Mouse (Mus musculus) heart, embryonic 15.5 days (tissue): Measurements from ENCODE around the gene Aqp9. TPM values are rescaled to one million over a fixed set of nuclear protein-coding genes. Genes with fewer than 3 reads are reported as not detected.

Experiments
- ATAC-seq: fragments of 200-750 bp; cut with Nextera tagmentation; replicated peaks from 2 replicates; pipeline ENCODE4 v1.8.0; 2017; ENCODE audit warnings: low read depth, moderate TSS enrichment; ENCODE audit not compliant: insufficient number of reproducible peaks, insufficient read depth, low FRiP score
- H3K27ac ChIP-seq: fragments of 300-500 bp; sonication (generic); 2 replicates; pipeline ENCODE4 v1.5.1; 2015; ENCODE audit warnings: mild to moderate bottlenecking, inconsistent platforms
- H3K27me3 ChIP-seq: fragments of 300-500 bp; sonication (generic); 2 replicates; pipeline ENCODE4 v1.6.1; 2015; ENCODE audit warnings: inconsistent platforms
- H3K36me3 ChIP-seq: fragments of 300-500 bp; sonication (generic); 2 replicates; pipeline ENCODE4 v1.6.1; 2015; ENCODE audit warnings: mild to moderate bottlenecking, inconsistent platforms
- H3K4me1 ChIP-seq: fragments of 300-500 bp; sonication (generic); replicated peaks from 2 replicates; pipeline ENCODE4 v1.6.1; 2015; ENCODE audit warnings: inconsistent platforms
- H3K4me2 ChIP-seq: fragments of 300-500 bp; sonication (generic); 2 replicates; pipeline ENCODE4 v1.6.1; 2015; ENCODE audit warnings: inconsistent platforms, mild to moderate bottlenecking, moderate library complexity
- H3K4me3 ChIP-seq: fragments of 300-500 bp; sonication (generic); 2 replicates; pipeline ENCODE4 v1.5.1; 2015; ENCODE audit warnings: mild to moderate bottlenecking, inconsistent platforms
- H3K9ac ChIP-seq: fragments of 300-500 bp; sonication (generic); 2 replicates; pipeline ENCODE4 v1.6.1; 2015; ENCODE audit warnings: mild to moderate bottlenecking, inconsistent platforms
- H3K9me3 ChIP-seq: fragments of 300-500 bp; sonication (generic); replicated peaks from 2 replicates; pipeline ENCODE4 v1.6.1; 2016; ENCODE audit warnings: inconsistent platforms
- WGBS: fragments of 180-500 bp; shearing (Covaris S2); methylation state at CpG from one replicate; pipeline ENCODE4 v1.1.7; 2015; ENCODE audit warnings: mixed read lengths; 5-methylcytosine and 5-hydroxymethylcytosine counted together
- polyA plus RNA-seq: library from polyadenylated mRNA; unstranded; fragments of >200 nt; fragmentation: Nextera tagmentation; extraction: Ambion mirVana; gene quantifications from 2 replicates; pipeline ENCODE4 v1.2.1, GENCODE M21; 2015

Aqp9 gene
- polyA plus RNA-seq, 1 experiment from 2014 or later, result 0.34 TPM

DNA sequence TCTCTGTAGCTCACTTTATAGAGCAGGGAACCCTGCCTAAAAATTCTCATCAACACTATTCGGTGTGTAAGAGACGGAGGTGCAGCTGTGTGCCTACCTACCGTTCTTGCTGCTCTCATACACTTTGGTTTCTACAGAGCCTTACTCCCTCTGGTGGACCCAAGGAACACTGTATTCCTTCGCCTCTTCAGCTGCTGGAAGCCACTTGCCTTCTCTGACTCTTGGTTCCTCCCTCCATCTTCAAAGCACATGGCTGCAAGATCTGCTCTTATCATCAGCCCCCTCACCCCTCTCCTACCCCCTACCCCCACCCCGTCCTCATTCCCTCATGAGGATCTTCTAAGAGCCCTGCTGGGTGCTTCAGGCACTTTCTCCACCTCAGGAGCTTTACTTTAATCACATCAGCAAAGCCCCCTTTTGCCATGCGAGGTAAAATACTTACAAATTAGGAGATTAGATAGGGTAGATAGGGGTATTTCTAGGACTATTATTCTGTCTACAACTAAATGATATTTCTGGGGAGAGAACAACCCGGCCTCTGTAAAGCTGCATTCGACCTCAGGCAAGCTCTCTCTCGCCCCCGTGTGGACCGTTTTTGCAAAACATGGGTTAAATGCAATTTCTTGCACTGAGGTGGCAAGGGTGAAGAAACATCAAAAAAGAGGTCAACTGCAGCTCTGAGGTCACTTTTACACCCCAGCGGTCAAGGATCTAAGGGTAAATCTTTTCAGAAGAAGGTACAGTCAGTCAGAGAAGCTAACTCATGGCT is 20.3 kb upstream of the Aqp9 start:
- 4% methylated on average over 12 of the region's 12 CpGs for WGBS
- H3K27ac ChIP-seq, result no peak overlapping the region
- no peaks in the 10 kb centered on the region for H3K36me3 ChIP-seq
- ATAC-seq, result 0 out of 2 replicates have a peak, but pooled peaks have one; percentile 50
- peak overlapping the region; percentile 24; the same call in 1 of the 2 replicates for H3K4me3 ChIP-seq
- H3K4me1 ChIP-seq, result peaks cover 4% of the 10 kb centered on the region; the same call in 1 of the 2 replicates
- peak overlapping the region; percentile 60 for H3K4me2 ChIP-seq
- H3K9me3 ChIP-seq, result no peaks in the 10 kb centered on the region
- no peaks in the 10 kb centered on the region for H3K27me3 ChIP-seq
- H3K9ac ChIP-seq, result no peak overlapping the region; the same call in 1 of the 2 replicates

DNA sequence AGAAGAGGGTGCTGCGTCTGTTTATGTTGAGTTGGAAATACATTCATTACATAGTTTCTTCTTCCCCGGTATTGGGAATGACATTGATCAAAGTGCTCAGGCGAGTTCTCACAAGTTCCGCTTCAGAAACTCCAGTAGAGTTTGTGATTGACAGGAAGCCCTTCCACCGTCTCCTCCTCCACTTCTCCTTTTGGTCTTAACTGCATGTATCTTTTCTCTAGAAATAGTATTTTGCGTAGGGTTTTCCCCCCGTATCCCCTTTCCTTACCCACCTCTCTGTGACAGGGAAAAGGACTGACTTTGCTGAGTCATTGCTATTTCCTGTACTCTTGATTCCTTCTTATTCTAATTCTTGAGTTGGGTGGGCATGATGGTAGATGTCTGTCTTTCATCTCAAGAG is 18.9 kb upstream of the Aqp9 start:
- Histone ChIP-seq H3K27me3 (no peaks in the 10 kb centered on the region), H3K9ac (no peak overlapping the region), H3K9me3 (no peaks in the 10 kb centered on the region), H3K36me3 (no peaks in the 10 kb centered on the region), H3K4me3 (no peak overlapping the region), H3K4me1 (peaks cover 4% of the 10 kb centered on the region; the same call in 1 of the 2 replicates), H3K27ac (no peak overlapping the region), H3K4me2 (no peak overlapping the region)
- WGBS, result 83% methylated on average over 7 of the region's 7 CpGs
- no peak for ATAC-seq

DNA sequence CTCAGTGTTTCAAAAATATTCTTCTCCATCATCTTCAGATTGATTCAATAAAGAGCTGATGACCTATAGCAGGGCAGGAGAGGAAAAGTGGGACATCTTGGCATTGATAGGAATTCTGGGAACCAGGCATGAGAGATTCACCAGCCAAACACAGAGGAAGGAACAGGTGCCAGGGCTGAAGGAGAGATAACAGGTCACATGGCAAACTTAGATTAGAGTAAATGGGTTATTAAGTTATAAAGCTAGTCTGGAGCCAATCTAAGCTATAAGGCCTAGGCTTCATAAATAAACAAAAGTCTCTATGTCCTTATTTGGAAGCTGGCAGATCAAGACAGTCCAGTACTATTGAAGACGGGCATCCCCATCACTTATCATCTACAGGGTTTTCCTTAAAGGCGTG is 17.3 kb upstream of the Aqp9 start:
- Histone ChIP-seq H3K4me2 (no peak overlapping the region), H3K9me3 (no peaks in the 10 kb centered on the region), H3K27ac (no peak overlapping the region), H3K27me3 (no peaks in the 10 kb centered on the region), H3K4me1 (peaks cover 4% of the 10 kb centered on the region; the same call in 1 of the 2 replicates), H3K36me3 (no peaks in the 10 kb centered on the region), H3K4me3 (no peak overlapping the region), H3K9ac (no peak overlapping the region)
- WGBS, result 83% methylated on average over 2 of the region's 2 CpGs
- no peak for ATAC-seq

DNA sequence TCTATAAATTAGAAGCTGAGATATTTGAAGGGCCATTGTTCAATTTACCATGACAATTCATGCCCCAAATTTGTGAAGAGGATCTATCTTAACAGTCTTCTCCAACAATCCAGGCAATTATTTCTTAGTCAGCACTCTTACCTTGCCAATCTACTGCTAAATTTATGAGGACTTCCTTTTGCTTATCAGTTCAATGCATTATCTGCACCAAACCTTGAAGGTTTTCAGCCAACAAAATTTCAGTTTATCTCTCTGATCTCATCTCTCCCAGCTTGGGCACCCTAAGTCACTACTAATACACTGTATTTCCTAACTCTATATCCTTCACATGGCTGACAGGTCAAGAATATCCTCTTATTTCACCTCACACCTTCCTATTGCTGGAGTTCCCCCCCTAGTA is 16.8 kb upstream of the Aqp9 start:
- Histone ChIP-seq H3K4me2 (no peak overlapping the region), H3K4me3 (no peak overlapping the region), H3K36me3 (no peaks in the 10 kb centered on the region), H3K4me1 (peaks cover 4% of the 10 kb centered on the region; the same call in 1 of the 2 replicates), H3K9me3 (no peaks in the 10 kb centered on the region), H3K9ac (no peak overlapping the region), H3K27me3 (no peaks in the 10 kb centered on the region), H3K27ac (no peak overlapping the region)
- ATAC-seq, result no peak

DNA sequence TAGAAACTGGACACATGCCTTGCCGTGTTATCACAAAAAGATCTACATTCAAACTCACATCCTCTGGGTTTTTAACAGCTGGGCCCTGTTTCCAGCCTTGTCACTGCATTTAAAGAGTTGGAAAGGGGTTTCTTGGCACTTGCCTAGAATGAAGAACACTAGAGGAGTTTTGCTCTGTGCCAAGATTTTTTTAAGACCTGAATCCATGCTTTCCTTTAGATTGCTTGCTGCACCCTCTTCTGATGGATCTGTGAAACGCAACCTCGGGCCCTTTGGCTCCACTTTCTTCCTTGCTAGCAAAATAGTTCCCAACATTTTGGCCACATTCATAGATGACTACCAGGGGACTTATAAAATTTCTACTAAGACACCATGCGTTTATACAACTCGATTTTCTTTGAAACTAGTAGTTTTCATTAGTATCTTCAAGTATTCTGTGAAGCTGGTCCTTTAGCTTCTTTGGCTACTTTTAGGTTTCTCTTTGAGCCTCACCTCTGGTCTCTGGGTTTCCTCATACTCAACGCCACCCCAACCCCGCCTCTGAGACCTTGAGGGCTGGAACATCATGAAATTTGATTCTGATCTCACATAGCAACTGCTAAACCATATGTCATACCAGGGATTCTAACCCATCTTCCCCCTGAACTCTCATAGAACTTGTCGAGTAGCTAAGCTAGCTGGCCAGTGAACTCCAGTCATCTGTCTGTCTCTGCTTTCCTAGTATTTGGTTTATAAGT is 11.7 kb upstream of the Aqp9 start:
- H3K27me3 ChIP-seq, result no peaks in the 10 kb centered on the region
- H3K9ac ChIP-seq, result no peak overlapping the region
- no peak overlapping the region for H3K27ac ChIP-seq
- WGBS, result 57% methylated on average over 8 of the region's 8 CpGs
- H3K36me3 ChIP-seq, result no peaks in the 10 kb centered on the region
- no peaks in the 10 kb centered on the region for H3K4me1 ChIP-seq
- no peak for ATAC-seq
- no peak overlapping the region for H3K4me3 ChIP-seq
- no peaks in the 10 kb centered on the region for H3K9me3 ChIP-seq
- H3K4me2 ChIP-seq, result no peak overlapping the region

DNA sequence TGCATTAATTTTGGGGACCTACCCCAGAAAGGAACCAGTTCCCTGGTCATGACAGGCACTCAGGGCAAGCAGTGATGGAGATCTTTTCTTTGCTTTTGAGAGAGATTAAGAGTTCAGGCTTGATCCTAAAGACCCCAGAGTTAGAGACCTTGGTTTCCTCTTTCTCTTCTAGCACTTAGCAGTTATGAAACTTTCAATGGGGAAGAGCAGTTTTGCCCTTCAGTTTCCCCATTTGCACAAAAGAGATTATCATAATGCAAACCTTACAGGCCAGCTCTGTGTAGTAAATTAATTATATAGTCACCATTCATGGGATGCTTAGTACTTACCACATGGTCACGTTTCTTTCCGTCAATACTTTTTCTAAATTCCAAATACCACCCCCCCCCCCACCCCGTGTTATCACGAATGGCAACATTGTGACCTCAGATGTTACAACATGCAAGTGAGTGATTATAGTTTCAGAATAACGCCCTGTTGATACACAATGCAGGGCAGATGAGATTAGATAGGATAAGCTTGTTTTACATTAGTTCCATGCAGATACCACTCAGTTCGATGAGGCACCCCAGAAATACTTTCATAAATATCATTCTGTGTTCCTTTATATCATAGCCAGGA is 10.9 kb upstream of the Aqp9 start:
- Histone ChIP-seq H3K4me2 (no peak overlapping the region), H3K4me3 (no peak overlapping the region), H3K36me3 (no peaks in the 10 kb centered on the region), H3K9me3 (no peaks in the 10 kb centered on the region), H3K4me1 (no peaks in the 10 kb centered on the region), H3K9ac (no peak overlapping the region), H3K27ac (no peak overlapping the region), H3K27me3 (no peaks in the 10 kb centered on the region)
- ATAC-seq, result no peak
- WGBS, result 67% methylated on average over 6 of the region's 6 CpGs

DNA sequence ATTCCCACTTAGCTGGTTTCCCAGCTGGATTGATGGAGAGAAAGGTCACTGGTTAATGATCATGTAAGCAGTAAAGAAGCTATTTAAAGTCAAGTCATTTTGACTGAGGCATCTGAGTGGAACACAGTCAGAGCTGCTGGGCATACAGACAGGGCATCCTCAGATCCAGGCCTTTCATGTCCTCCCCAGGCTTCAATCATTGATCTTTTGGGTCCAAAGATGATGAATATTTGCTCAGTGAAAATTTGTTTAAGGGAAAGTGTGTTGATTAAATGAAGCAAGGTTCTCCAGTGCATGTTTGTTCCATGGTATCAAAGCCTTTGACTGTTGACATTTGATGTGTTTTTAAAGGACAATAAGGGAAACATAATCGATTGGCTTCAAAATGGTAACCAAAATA is 7.2 kb upstream of the Aqp9 start:
- H3K9ac ChIP-seq, result no peak overlapping the region
- H3K4me1 ChIP-seq, result no peaks in the 10 kb centered on the region
- no peak overlapping the region for H3K4me2 ChIP-seq
- no peak overlapping the region for H3K27ac ChIP-seq
- H3K27me3 ChIP-seq, result no peaks in the 10 kb centered on the region
- no peaks in the 10 kb centered on the region for H3K36me3 ChIP-seq
- H3K4me3 ChIP-seq, result no peak overlapping the region
- no peak for ATAC-seq
- no peaks in the 10 kb centered on the region for H3K9me3 ChIP-seq
- WGBS, result 73% methylated on average over 1 of the region's 1 CpGs

DNA sequence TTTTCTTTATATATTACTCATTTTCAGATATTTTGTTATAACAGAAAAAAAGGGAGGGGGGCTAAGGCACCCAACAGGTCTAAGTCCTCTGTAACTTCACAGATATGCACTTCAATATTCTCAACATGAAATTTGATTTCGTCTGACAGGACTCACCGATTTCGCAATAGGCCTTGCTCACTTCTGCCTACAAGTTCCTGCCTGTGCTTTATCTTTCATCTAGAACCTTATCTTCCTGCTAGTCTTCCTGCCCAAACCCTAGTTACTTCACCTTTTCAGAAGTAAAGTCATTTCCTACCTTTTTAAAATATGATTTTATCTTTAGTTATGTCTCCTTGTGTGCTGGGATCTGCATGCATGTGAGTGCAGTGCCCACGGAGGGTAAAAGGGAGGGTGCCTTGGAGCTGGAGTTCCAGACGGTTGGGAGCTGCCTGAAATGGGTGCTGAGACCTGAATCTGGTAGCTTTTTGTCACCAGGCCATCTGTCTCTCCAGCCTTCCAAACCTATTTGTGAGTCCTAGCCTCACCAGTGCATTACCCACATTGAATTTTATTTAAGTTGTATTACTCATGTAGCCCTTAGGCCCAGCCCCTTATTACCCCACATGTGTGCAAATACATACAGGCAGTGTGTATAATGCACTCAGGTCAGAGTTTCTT is 6.0 kb upstream of the Aqp9 start:
- no peaks in the 10 kb centered on the region for H3K4me1 ChIP-seq
- ATAC-seq, result no peak

DNA sequence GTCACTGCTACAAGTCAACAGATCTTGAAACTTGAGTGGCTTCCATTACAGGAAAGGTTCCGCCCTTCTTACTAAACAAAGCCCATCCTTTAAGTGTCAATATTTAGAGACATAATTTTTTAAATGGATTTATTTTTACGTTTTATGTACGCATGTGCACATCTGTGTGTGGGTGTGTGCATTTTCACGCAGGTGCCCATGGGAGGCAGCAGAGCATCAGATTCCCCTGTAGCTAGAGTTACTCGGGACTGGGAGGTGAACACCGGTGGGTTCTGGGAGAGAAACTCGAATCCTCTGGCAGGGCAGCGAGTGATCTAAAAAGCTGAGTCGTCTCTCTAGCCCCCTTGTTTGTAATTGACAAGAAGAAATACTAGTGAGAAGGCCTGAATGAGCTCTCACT is 5.1 kb upstream of the Aqp9 start:
- no peaks in the 10 kb centered on the region for H3K36me3 ChIP-seq
- no peak overlapping the region for H3K4me3 ChIP-seq
- no peak overlapping the region for H3K4me2 ChIP-seq
- no peak overlapping the region for H3K27ac ChIP-seq
- H3K27me3 ChIP-seq, result no peaks in the 10 kb centered on the region
- no peak overlapping the region for H3K9ac ChIP-seq
- ATAC-seq, result no peak
- H3K9me3 ChIP-seq, result no peaks in the 10 kb centered on the region
- H3K4me1 ChIP-seq, result peaks cover 6% of the 10 kb centered on the region
- 60% methylated on average over 9 of the region's 9 CpGs for WGBS

More for the DNA sequence above, 6.0 kb upstream of the Aqp9 start:
- Histone ChIP-seq H3K27me3 (no peaks in the 10 kb centered on the region), H3K36me3 (no peaks in the 10 kb centered on the region), H3K27ac (no peak overlapping the region), H3K9ac (no peak overlapping the region), H3K9me3 (no peaks in the 10 kb centered on the region), H3K4me3 (no peak overlapping the region), H3K4me2 (no peak overlapping the region)
- 62% methylated on average over 5 of the region's 5 CpGs for WGBS

DNA sequence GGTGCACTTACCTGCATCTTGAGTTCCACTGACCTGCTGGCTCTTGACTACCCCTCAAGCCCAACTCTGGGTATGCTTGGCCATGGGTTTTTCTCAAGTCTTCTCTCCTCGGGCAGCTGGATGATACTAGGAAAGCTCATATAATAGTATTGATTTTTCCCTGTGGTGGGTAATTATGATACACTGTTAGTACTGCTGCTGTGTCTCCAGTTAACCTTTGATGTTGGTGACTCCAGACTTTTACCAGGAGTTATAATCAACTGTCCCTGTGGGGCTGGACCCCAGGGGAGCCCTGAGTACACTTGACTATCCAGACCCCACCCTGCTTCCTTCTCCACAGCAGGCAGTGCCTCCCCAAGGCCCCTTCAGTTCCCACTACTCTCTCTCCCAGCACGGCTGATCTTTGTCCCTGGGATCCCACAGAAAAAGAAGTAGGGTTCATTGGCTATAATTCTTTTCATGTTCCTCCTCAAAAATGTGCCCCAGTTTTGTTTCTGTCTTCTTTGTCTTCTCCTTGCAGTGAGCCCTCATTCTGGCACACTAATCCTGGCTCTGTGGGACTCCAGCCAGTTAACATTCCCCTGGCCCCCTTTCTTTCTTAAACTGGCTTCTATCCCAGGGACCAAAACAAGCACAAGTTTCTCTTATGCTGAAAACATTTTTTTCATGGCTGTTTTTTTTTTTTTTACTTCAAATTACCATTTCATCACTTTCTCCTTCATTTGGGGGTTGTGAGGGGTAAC is 838 bp downstream of the Aqp9 start:
- Histone ChIP-seq H3K4me2 (no peak overlapping the region), H3K27me3 (no peaks in the 10 kb centered on the region), H3K9me3 (no peaks in the 10 kb centered on the region), H3K4me1 (peaks cover 15% of the 10 kb centered on the region), H3K27ac (0 out of 2 replicates have a peak overlapping the region, but pooled peaks have one; percentile 13), H3K36me3 (no peaks in the 10 kb centered on the region), H3K9ac (no peak overlapping the region), H3K4me3 (no peak overlapping the region)
- WGBS, result 43% methylated on average over 2 of the region's 2 CpGs
- no peak for ATAC-seq
